Mouse (Mus musculus) cerebellum, postnatal 25 days (tissue): Measurements from ENCODE around the gene F830045P16Rik.
"Not testable (repeated sequence)": the region's sequence is repeated elsewhere in the genome, so short reads cannot be mapped to it uniquely, and the experiment has no call there.

Source experiments
- DNase-seq, 2 experiments: peaks; one replicate each; pipeline ENCODE4 v3.0.0; 2021; ENCODE audit warnings: mixed read lengths in 2 of 2

F830045P16Rik gene

GRCm38 (mm10) chr2:129483150-129483549 lies 53.3 kb downstream of the F830045P16Rik start:
- DNase-seq = no peak

DNA sequence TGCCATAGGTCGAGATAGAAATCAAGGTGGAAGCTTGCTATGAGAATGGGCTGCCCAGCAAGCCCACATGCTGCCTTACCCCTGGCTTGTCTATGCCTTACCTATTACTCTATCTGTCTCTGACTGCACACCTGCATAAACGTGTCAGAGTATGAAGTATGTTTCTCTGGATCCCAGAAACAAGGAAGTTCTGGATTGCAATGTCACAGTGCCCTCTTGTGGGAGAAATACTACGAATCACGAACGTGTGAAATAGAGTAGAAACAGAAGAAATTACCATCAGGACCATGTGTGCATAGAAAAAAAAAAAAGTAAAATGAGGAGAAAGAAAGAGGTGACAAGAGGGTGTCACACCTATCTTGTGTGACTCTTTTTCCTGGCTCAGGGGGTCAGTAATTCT lies 64.5 kb downstream of the F830045P16Rik start:
- peak in 1 of 2 experiments; percentile 35 for DNase-seq

DNA sequence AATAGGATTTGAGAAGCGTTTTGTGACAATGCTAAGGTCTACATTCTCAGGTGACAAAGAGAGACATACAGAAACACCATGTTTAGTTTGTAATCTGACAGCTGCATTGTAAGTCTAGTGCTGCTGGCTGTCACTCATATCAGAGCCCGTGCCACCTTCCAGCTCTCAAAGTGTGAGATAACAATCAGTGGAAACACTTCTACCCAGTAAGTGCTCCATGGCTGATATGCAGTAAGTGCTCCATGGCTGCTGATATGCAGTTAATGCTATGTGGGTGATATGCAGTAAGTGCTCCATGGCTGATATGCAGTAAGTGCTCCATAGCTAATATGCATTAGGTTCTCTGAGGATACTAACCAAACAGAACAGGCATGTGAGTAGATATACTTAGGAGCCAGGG lies 65.6 kb downstream of the F830045P16Rik start:
- no peak for DNase-seq

GRCm38 (mm10) chr2:129438772-129439171 lies 97.6 kb downstream of the F830045P16Rik start:
- DNase-seq = not testable (repeated sequence)

GRCm38 (mm10) chr2:129435154-129435553 lies 101.2 kb downstream of the F830045P16Rik start:
- DNase-seq = no peak

- no peak for DNase-seq
These were observed 112.7 kb downstream of the F830045P16Rik start for GRCm38 (mm10) chr2:129423741-129424140.

- DNase-seq = peak; percentile 11 to 29
These were observed 115.4 kb downstream of the F830045P16Rik start for GRCm38 (mm10) chr2:129420897-129421561.

GRCm38 (mm10) chr2:129419361-129419880 lies 117.0 kb downstream of the F830045P16Rik start:
- no peak for DNase-seq

GRCm38 (mm10) chr2:129414593-129414992 lies 121.8 kb downstream of the F830045P16Rik start:
- DNase-seq = no peak

GRCm38 (mm10) chr2:129413488-129413887 lies 122.9 kb downstream of the F830045P16Rik start:
- DNase-seq = peak in 1 of 2 experiments; percentile 19

DNA sequence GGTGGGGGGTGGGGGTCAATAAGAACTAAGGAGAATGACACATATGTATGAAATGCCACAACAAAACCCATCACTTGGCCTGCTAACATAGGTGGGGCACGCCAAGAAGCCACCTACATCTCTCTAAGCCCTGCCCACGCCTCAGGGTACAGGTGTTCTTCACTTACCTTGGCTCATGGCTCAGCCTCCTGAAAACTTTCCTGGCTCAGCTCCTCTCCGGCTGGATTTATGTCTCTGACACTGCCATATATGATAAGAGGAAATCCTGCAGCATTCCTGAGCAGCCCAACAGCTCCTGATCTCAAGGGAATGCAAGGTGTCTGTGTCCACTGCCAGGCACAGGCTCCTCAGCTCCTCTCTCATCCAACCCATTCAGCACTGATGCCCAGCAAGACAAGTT lies 124.8 kb downstream of the F830045P16Rik start:
- no peak for DNase-seq

DNA sequence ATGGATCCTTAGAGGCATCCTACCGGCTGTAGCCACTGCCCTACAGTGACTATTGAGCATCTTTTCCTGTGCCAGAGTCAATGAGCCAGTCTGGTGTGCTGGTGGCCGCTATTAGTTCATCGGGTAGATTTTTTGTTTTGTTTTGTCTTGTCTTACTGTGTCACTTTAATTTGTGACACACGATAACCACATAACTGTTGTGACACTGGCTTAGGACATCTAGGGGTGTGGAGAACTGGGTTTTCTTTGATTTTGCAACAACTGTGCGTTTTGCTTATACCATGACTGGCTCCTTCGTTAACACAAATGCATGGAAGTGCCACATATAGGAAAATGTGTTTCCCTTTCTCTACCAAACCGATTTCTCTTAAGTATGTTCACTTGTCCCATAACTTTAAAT lies 126.1 kb downstream of the F830045P16Rik start:
- DNase-seq = no peak

GRCm38 (mm10) chr2:129408476-129408875 lies 127.9 kb downstream of the F830045P16Rik start:
- DNase-seq = peak; percentile 74 to 85
